Mouse (Mus musculus) c-Kit-positive CD71-positive TER-119-positive erythroid progenitor cells, embryonic 14.5 days (primary cell): ENCODE data around the gene Homez.
A peak's percentile ranks its signal among the peaks of the same experiment; 100 is the strongest.

Source experiments
- DNase-seq: peaks from one replicate; pipeline ENCODE4 v3.0.0-alpha.2; 2013; ENCODE audit warnings: low spot score

Gene Homez

DNA sequence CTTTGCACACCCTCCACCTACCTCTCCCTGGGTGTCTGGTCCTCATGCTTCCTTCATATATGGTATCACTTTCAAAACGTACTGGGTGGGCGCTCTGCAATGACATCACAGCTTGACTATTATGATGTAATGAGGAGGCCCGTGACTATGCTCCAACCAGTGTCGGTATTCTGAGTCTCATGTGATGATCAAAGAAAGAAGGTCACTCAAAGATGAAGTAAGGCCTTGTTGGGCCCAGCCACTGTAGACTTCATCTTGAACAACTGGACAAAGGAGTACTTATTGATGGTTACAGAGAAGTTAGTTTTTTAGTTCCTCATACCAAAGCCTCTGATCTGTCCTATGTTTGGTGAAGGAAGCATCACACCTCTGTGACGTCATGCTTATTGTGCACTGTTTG, at the start of gene Homez:
Gene Homez, minus strand, starts transcription at position 101 of the 400 bp plus-strand sequence.
- DNase-seq: no peak

DNA sequence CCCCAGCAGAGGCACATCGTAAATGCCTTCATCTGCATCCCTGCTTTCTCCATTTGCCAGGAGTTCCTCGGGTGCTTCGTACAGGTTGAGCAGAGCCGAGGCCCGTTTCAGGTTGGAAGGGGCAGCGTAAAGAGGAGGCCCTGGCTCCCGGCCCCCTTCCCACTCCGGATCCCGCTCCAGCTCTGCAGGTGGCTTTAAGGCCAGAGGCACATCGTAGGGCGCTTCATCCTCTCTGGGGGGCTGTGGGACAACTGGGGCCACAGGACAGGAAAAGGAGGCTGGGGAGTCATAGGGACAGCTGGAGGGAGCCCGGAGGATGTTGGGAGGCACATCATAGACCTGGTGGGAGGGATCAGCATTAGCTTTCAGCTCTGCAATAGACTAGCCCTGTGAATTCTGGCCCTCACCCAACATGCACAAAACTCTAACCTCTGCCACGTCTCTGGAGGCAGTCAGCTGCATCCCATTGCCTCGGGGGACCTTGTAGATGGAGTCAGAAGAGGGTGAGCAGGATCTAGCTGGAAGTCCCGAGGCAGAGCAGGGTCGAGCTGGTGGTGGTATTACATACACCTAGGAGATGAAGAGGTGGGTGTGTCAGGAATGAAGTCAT, 49.4 kb upstream of the Homez start:
- no peak for DNase-seq

DNA sequence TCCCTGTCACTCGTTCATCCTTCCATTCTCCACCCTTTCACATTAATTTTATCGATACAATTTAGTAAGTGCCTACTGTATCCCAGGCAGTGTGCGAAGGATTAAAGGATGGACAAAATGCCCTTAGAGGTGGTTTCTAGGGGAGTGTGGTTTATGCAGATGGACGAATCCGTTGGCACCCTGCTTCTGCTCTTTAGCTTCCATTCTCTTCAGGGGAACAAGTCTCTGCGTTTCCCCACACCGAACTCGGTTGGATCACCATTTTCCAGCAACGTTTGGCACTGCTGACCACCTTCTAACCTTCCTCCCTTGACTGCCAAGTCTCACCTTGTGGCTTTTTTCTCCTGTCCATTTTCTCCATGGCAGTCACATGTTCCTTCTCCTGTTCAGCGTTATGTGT, 42.6 kb upstream of the Homez start:
- DNase-seq: no peak

DNA sequence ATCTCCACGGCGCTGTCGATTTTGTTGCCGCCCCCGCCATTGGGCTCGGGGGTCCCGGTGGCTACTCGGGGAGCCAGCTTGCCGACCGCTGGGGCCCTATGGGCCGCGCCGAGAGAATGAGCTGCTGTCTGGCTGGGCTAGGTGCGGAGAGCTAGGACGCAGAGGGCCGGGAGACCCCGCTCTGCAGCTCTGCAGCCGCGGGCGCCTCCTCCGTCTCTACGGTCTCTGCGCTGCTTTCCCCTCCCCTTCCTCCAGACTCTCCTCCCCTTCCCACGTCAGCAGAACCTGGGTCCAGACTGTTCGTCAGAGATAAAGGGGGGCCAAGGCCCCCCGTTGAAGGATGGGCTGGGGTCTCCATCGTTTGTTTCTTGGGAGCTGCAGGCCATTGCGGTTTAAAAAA, 42.1 kb upstream of the Homez start, which contains the start of gene Slc22a17:
Gene Slc22a17, minus strand, starts transcription at position 247 of the 400 bp plus-strand sequence.
- DNase-seq: no peak

DNA sequence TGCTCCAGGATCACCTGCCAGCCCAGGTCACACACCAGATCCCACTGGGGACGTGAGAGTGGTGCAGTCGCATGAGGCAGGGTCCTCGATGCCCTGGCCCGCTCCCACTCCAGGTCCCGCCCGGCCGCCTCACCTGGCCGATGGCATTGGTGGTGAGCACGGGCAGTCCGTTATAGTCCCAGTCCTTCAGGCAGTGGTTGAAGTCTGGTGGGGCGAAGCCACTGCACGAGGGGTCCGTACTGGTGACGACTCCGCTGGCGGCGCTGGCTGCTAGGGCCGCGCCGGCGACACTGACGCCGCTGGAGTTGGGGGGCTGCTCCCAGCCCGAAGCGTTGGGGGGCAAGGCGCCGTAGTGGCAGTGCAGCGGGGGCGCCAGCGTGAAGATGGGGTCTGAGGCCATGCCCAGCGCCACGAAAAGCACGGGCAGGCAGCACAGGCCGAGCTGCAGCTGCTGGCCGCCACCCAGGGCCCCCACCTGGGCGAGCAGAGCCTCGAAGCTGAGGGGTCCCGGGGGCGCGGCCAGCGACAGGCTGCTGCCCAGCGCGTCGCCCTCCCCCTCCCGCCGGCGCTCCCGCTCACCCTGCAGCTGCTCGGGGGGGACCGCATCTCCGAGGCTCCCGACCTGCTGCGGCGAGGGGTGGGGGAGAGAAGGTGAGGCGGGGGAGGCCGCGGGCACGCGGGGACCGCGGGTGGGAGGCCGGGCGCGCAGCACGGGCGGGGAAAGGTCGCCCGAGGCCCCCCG, 41.5 kb upstream of the Homez start:
- DNase-seq: no peak

DNA sequence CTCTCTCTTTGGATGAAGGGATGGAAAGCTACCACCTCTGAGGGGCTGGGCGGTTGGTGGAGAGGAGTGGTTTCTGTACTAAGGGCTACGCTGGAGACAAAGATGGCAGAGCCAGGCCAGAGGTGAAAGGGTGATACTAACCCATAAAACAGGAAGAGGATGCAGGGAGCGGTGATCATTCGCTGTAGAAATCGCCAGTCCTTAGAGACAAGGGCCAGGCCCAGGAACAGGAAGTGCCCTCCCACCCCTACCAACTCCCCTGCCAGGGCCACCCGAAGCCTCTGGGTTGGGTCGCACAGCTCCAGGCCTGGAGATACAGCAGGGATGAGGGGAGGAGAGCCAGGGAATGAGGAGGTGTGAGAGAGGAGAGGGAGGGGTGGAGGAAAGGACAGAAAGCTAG, 37.9 kb upstream of the Homez start:
- no peak for DNase-seq

DNA sequence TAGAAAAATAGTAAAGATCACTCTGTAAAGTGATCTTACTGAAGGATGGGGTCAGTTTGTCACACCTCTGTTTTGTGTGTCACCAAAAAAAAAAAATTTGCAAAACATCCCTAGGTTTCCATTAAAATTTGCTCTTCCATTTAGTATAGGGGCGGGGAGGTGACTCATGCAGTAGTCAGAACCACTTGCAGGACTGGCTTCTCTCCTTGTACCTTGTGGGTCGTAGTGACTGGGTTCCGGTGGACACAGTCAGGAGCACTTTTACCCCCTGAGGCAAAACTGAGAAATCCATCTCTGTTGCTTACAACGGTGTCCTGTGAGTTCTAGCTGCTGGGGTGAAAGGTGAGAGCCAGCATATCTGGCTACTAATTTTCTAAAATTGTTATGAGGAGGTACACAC, 32.9 kb upstream of the Homez start:
- no peak for DNase-seq

DNA sequence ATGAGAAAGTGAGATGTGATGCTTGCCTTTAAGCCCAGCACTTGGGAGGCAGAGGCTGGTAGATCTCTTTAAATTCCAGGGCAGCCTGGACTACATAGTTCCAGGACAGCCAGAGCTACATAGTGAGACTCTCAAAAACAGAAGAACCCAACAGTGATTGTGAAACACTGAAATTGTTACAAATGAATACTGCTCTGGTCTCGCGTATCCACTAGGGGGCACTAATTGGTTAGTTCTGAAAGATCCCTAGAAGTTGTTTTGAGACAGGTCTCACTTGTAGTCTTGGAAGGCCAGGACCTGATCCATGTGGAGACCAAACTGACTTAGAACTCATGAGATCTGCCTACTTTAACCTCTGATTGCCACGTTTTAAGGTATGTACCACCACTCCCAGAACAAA, 29.6 kb upstream of the Homez start:
- DNase-seq: peak; percentile 55

DNA sequence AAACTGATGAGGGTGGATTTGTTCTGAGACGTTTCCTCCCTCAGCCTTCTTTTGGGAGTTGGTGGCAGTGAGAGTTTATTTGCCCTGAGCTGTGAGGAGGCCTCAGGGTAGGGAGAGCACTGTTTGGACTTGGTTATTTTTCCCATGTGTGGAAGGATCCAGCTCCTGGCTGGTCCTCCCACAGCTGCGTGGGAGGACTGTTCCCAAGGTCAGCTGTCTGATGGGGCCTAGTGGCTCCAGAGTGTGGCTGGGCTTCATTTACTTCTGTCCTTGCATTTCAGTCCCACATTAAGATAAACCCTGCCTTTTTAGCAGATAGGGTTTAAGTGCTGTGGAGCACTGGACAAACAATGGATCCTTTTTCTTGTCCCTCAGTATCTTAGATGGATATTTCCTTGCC, 26.7 kb upstream of the Homez start:
- DNase-seq: no peak

DNA sequence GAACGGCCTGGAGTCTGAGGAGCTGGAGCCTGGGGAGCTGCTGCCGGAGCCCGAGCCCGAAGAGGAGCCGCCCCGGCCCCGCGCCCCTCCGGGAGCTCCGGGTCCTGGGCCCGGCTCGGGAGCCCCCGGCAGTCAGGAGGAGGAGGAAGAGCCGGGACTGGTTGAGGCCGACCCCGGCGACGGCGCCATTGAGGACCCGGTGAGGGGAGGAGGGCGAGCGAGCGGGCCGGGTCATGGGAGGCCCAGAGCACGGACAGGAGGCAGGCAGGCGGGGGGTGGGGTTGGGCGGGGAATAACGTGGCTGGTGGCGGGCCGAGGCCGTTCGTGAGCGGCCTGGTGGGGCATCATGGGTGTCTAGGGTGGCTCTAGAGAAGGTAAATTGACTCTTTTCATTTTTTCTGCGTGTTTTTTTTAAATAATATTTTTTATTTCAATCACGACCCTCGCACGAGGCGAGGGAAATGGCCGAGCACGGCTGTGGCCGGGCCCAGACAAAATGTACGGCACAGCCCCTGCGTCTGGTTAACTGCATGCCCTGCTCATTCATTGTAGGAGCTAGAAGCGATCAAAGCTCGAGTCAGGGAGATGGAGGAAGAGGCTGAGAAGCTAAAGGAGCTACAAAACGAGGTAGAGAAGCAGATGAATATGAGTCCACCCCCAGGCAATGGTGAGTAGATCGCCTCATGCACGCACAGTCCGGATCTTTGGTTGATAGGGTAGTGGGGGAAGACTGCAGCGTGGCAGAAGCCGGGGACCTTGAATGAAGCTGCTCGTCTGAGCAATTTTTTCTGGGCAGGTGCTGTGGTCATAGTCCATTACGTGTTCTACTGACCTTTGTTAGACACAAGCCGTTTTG, 23.8 kb upstream of the Homez start:
- peak; percentile 46 for DNase-seq

DNA sequence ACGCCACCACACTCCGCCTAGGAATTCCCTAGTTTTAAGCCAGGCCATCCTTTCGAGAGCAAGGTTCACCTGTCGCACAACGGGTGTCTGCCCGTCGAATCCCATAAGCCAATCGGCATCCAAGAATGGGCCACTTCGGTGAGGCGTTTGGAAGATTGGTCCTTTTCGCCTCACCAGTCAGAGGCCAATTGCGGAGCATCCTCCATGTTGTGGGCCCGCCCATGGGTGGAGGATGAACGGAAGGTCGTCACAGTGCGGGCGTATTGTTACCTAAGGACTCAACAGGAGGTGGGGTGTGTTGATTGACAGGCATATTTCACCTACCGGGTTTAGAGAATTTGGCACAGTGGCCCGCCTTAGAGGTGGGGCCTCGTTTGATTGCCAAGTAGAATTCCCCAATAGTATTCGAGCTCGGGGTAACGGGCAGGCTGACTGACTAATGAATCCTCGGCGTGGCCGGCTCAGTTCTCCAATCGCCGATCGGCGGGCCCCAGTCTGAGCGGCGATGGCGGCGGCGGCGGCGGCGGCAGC, 23.0 kb upstream of the Homez start:
- peak; percentile 100 for DNase-seq

DNA sequence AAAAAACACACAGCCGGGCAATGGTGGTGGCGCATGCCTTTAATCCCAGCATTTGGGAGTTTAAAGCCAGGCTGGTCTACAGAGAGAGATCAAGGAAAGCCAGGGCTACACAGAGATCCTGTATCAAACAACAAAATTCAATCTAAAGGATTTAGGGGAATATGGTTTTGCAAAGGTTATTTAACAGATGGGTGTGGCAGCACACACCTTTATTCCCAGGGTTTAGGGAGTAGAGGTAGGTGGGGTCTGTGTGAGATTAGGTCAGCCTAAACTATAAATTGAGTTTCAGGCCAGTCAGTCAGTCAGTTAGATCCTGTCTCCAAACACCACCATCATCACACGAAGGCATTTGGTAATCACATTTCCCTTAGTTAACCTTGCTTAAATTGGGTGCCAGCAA, 21.4 kb upstream of the Homez start, which contains the start of gene Pabpn1:
Gene Pabpn1, plus strand, starts transcription at position 301 of the 400 bp plus-strand sequence.
- no peak for DNase-seq

DNA sequence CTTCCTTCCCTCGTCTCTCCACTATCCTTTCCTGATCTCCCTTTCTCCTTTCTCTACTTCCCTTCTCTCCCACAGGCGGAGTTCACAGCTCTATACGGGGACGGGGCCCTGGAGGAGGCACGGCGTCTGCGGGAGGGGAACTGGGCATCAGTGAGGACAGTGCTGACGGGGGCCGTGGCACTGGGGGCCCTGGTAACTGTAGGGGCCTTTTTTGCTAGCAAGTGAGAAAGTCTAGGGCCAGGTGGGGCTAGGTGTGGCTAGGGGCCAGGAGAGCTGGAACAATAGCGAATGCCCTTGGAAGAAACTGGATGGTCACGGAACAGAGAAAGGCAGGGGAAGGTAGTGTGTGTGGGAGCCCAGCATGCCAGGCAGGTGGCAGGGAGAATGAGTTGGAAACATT, 14.5 kb upstream of the Homez start:
- DNase-seq: no peak

DNA sequence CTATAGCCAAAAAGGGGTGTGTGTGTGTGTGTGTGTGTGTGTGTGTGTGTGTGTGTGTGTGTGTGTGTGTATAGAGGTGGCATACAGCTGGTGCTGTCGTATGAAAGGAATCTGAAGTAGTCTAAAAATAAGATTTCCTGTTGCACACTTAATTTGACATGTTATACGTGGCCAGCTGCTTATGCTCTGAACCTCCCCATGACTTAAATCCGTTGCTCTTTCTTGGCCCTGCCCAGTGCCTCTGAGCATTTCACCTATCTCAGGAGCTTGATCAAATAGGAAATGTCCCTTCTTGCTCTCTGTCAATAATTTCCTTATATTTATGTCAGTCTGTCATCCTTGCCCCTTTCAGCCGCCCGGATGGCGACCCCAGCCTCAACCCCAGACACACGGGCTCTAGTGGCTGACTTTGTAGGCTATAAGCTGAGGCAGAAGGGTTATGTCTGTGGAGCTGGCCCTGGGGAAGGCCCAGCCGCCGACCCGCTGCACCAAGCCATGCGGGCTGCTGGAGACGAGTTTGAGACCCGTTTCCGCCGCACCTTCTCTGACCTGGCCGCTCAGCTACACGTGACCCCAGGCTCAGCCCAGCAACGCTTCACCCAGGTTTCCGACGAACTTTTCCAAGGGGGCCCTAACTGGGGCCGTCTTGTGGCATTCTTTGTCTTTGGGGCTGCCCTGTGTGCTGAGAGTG, 13.4 kb upstream of the Homez start:
- no peak for DNase-seq

DNA sequence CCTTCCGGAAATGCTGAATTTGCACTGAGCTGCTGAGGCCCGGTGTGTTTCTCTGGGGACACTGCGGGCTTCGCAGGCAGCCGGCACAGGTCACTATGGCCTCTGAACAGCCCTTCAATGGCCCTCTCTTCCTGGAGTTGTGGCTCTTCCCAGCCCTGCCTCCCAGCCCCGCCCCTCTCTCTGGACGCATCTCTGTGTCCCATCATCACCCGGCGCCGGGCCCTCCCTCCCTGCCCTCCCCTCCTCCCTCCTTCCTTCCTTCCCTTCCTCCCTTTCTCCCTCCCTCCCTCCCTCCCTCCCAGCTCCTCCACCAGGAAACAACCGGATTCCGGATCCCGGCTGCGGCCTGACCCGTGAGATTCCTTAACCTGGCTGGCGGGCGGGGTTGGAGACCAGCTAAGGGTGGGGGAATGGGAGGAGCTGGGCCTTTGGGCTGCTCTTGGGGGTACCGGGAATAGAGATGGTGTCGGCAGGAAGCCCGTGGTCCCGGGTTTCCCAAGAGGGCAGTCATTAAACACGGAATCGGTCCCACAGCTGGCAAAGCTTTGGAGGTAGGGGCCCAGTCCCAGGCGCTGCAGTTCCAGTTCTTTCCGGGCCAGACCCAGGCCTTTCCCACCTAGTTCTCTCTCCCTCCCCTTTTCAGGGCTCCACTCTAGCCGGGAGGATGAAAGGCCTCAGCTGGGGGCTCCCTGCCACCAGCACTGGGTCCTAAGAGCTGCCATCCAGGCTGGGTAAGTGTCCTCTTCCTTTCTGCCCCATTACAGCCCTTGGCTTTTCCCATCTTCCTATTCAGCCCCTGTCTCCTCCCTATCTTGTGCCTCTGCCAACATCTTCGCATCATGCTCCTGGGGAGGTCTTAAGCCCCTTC, 12.6 kb upstream of the Homez start, which contains the start of the genes Bcl2l2 and Gm20521:
Gene Bcl2l2, plus strand, starts transcription at position 224 of the 868 bp plus-strand sequence.
Gene Gm20521, plus strand, starts transcription at position 288 of the 868 bp plus-strand sequence.
- peak; percentile 60 for DNase-seq

DNA sequence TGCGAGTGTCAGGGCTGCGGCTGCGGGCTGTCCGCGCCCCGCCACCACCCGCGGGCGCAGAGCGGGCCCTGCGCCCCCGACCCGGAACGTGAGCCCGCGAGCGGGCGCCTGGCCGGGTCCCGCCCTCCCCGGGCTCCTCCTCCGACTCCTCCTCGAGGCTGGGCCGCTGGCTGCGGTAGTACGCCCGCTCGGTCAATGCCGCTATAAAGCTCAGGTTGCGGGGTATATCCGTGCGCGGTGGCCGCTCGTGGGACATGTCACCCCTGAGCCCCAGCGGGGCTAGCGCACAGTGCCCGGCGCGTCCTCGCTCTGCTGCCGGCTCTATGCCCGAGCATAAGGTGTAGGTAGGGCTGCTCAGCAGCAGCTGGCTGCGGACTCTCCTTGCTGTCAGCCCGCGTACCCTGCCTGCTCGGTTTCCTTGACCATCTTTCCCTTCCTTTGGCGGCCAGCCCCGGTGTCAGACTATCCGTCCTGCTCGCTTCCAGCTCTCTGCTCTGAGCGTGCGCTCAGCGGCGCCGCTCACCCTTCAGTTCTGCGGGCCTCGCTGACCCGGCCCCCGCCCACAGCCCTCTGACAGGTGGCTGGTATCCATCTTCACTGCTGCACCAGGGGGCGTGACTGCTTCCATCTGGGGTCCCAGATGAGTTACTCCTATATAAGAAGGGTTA, 6.4 kb upstream of the Homez start, which contains the start of gene Ppp1r3e:
Gene Ppp1r3e, minus strand, starts transcription at position 503 of the 668 bp plus-strand sequence.
- DNase-seq: peak; percentile 34

DNA sequence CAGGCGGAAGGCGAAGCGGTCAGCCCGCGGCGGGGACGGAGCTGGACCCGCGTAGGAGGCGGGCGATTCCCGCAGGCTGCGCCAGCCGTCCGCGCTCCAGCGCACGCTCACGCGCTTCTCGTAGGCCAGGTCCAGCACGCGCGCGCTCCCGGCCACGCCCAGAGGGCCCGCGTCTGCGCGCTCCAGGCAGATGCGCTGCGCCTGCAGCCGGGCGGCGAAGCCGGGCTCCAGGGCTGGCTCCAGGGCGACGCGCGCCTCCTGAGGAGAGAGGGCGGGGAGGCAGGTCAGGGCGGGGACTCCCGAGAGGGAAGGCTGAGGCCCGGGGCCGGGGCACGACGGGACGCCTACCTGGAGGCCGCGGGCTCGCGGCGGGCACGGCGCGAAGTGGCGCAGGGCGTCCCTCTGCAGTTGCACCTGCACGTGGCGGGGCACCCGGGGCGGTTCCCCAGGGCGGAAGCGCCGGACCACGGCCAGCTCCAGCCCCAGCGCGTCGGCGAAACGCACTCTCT, 5.8 kb upstream of the Homez start:
- DNase-seq: peak; percentile 78

DNA sequence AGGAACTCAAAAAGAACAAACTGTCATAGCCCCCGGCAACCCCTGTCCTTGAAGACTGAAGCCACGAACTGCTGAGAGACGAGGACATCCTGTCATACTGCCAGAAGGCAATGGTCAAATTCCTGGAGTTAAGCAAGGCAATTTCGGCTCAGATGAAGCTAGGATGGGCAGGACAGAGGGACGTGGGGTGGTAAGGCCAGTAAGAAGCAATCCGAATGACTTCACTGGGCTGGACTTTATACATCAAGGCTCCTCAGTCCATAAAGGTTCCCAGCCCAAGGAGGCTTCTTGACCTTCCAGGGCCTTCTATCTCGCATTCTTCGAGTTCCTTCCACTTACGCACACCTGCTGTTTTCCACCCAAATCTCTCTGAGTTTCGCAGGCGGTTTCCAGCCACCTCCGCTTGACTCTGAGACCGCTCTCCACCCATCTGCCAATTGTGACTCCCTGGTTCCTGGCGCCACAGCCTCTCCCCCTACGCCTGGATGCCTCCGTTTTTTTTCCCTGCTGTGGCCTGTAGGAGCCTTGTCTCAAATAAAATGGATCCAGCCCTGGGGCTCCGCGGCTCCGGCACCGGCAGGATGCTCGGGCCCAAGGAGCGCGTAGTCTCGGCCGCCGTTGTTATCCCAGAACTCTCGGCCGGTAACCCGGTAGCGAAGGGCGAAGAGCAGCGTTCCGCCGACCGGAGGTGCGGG, 5.2 kb upstream of the Homez start:
- no peak for DNase-seq

DNA sequence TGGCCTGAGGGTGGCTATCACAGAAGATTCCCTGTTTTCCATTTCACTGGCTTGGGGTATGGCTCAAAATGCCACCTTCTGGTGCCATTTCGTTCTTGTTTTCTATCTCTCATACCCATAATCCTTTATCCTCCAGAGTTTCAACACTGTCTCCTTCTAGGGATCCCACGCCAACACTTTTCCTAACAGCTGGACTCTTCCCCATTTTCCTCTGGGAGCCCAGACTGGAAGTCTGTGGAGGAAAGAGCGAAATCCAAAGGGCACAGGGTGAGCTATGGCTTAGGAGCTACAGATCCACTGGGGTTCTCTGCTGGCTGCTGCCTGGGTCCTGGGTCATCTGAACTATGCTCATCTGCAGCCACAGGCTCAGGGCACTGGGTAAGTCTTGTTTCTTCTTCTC, 3.4 kb upstream of the Homez start:
- DNase-seq: no peak
